Mouse (Mus musculus) kidney, embryonic 16.5 days (tissue): ENCODE measurements around the gene Hand2. TPM values are rescaled to one million over a fixed set of nuclear protein-coding genes. Genes with fewer than 3 reads are reported as not detected.

ENCODE experiments used
- ATAC-seq: fragments of 200-750 bp; cut with Nextera tagmentation; 2 replicates; pipeline ENCODE4 v1.8.0; 2017; ENCODE audit warnings: moderate TSS enrichment; ENCODE audit not compliant: low FRiP score, low TSS enrichment
- H3K27ac ChIP-seq: fragments of 300-500 bp; sonication (generic); 2 replicates; pipeline ENCODE4 v1.5.1; 2014; ENCODE audit warnings: low read length
- H3K27me3 ChIP-seq: fragments of 300-500 bp; sonication (generic); 2 replicates; pipeline ENCODE4 v1.6.1; 2014; ENCODE audit warnings: low read length, control low read depth, mixed read lengths; ENCODE audit not compliant: insufficient read depth
- H3K36me3 ChIP-seq: fragments of 300-500 bp; sonication (generic); 2 replicates; pipeline ENCODE4 v1.6.1; 2014; ENCODE audit warnings: low read length, control low read depth, mixed read lengths; ENCODE audit not compliant: insufficient read depth
- H3K4me1 ChIP-seq: fragments of 300-500 bp; sonication (generic); 2 replicates; pipeline ENCODE4 v1.6.1; 2014; ENCODE audit warnings: low read length, control low read depth, mixed read lengths; ENCODE audit not compliant: insufficient read depth
- H3K4me2 ChIP-seq: fragments of 300-500 bp; sonication (generic); replicated peaks from 2 replicates; pipeline ENCODE4 v1.6.1; 2014; ENCODE audit warnings: low read depth, low read length
- H3K4me3 ChIP-seq: fragments of 300-500 bp; sonication (generic); 2 replicates; pipeline ENCODE4 v1.5.1; 2014; ENCODE audit warnings: mild to moderate bottlenecking, low read length
- H3K9ac ChIP-seq: fragments of 300-500 bp; sonication (generic); replicated peaks from 2 replicates; pipeline ENCODE4 v1.6.1; 2014; ENCODE audit warnings: low read length
- H3K9me3 ChIP-seq: fragments of 300-500 bp; sonication (generic); 2 replicates; pipeline ENCODE4 v1.6.1; 2016; ENCODE audit warnings: low read length, control low read depth
- WGBS: fragments of 180-500 bp; shearing (Covaris S2); extraction: QIAGEN DNeasy Blood & Tissue Kit; methylation state at CpG from one replicate; pipeline ENCODE4 v1.1.7; 2014; 5-methylcytosine and 5-hydroxymethylcytosine counted together
- polyA plus RNA-seq: library from polyadenylated mRNA; unstranded; fragments of >200 nt; fragmentation: Nextera tagmentation; extraction: Ambion mirVana; gene quantifications from 2 replicates; pipeline ENCODE4 v1.2.1, GENCODE M21; 2015

Gene Hand2
- polyA plus RNA-seq, 1 experiment from 2014 or later: 0.25 TPM

DNA sequence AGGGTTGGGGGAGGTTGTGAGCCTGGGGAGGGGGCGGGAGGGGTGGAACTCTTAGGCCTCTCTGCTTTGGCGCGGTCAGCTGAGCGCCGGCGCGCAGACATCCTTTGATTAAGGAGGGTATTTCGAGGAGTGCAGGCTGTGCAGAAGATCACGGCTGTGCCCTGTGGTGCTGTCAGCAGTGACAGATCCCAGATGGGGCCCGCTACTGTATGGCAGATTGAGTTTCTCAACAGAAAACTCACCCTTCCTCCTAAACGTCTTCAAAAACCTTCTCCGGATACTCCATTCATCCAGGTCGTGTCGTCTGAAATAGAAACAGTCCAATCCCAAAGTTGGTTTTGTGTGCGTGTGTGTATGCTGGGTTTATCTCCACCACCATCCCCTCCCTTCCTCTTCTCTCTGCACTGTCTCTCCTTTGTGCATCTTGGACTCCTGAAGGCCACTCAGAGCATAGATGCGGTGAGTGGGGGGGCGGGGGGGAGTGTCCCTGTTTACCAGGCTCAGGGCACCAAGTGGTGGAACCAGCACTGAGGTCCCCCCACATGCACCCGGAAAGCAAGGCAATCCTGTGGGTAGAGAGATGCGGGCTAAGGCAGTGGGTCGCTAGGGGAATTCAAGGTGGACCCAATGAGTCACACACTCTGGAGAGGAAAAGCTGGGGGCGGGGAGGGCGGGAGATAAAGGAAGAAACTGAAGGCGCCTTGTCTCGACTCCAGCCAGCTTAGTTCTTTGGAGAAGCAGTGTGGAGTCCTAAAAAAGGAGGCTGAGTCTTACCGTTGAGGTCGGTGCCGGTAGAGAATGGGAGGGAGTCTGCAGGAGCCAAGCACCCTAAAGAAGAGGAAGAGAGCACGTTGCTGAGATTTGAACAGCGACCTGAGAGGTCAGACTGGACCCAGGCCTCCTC, 11.2 kb downstream of the Hand2 start:
- Histone ChIP-seq H3K4me1 (peaks cover 9% of the 10 kb centered on the region; the same call in 1 of the 2 replicates), H3K36me3 (no peaks in the 10 kb centered on the region), H3K4me3 (no peak overlapping the region), H3K27me3 (peaks cover 100% of the 10 kb centered on the region), H3K27ac (no peak overlapping the region), H3K9me3 (no peaks in the 10 kb centered on the region), H3K4me2 (no peak overlapping the region), H3K9ac (no peak overlapping the region)
- 0 out of 2 replicates have a peak, but pooled peaks have one; percentile 31 for ATAC-seq
- 1% methylated on average over 29 of the region's 29 CpGs for WGBS

DNA sequence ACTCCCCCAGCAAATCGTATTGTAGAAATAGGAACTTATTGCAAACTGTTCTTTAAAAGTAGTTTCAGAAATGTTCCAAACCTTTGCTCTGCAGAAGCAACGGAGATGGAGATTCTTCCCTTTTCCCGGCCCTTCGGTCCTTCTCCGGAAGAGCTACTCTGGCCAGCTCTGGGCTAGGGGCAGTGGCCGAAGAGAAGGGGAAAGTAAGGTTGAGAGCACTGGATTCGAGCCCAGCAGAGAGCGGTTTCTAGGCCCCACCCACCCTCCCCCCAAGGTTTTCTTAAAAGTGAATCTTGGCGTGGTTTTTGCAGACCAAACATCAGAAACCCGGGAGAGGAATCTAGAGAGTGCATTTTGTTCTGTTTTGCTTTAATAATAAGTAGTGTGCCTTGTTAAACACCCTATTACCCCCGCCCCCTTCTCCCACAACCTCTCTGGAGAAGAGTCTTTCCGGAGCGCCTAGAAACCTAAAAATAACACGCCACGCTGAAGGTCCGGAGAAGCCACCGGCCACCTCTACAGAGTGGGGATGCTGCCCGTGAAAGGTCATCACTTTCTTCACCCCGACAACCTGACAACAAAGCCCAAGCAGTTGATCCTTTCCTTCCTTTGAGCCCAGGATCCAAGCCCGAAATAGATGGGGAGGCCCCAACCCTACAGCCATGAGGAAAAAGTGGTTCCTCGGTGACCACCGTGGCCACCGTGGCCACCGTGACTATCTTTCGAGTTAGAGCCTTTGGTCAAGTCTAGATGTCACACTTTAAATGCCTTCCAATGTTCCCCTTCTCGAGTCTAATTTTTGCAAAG, 12.1 kb downstream of the Hand2 start:
- no peaks in the 10 kb centered on the region for H3K36me3 ChIP-seq
- H3K4me2 ChIP-seq: no peak overlapping the region
- H3K9me3 ChIP-seq: no peaks in the 10 kb centered on the region
- under 1% methylated on average over 26 of the region's 26 CpGs for WGBS
- H3K27me3 ChIP-seq: peaks cover 99% of the 10 kb centered on the region
- ATAC-seq: no peak
- H3K4me1 ChIP-seq: peaks cover 9% of the 10 kb centered on the region; the same call in 1 of the 2 replicates
- no peak overlapping the region for H3K9ac ChIP-seq
- H3K27ac ChIP-seq: no peak overlapping the region
- no peak overlapping the region for H3K4me3 ChIP-seq

DNA sequence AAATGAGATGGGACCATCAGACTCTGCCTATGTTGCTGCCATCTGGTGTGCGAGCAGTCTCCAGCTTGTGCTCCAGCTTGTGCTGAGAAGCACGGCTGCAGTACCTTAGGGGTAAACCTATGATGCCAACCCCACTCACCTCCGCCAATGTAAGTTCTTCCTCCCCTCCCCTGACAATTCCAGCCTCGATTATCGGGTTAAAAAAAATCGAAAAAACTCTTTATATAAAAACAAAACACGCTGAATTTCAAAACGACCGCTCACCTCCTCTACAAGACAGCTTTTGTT, 12.6 kb downstream of the Hand2 start:
- Histone ChIP-seq H3K4me3 (peak overlapping the region; percentile 9; the same call in 1 of the 2 replicates), H3K27ac (no peak overlapping the region), H3K9ac (no peak overlapping the region), H3K9me3 (no peaks in the 10 kb centered on the region), H3K4me1 (peaks cover 9% of the 10 kb centered on the region; the same call in 1 of the 2 replicates), H3K4me2 (0 out of 2 replicates have a peak overlapping the region, but pooled peaks have one; percentile 22), H3K27me3 (peaks cover 99% of the 10 kb centered on the region), H3K36me3 (no peaks in the 10 kb centered on the region)
- ATAC-seq: 0 out of 2 replicates have a peak, but pooled peaks have one; percentile 55
- 1% methylated on average over 9 of the region's 9 CpGs for WGBS

DNA sequence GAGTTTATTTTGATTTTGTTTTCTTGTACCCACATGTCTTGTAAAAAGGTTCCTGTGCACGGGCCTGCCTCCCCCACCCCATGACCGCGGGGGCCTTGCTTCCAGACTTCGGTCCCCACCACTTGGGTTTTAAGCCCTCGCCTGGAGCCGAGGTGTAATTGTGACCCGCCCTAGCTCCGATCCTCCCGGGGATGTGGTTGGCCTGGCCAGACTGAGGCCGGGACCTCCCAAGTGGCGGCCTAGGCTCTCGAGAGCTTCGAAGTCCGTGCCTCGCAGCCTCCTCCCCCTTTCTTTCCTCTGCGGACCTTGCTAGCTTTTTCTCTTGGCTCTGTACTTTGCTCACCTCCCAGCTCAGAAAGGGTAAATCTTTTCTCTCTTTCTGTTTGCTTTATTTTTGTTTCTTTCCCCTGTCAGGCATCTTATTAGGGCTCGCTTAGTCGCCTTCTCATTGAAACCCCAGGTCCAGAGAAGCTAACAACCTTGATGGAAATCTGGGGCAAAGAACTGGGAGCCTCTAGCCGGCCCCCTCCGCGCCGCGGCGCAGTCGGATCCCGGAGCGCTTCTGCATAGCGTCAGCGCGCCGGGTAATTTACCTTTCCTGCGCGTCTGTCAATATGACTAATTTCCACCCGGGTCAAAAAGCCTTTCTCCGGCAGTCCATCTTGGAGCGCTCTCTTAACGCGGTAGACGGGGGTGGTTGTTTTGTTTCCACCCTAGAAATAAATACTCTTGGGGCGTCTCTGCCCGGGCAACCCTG, 13.2 kb downstream of the Hand2 start:
- ATAC-seq: peak; percentile 66; the same call in 1 of the 2 replicates
- H3K36me3 ChIP-seq: no peaks in the 10 kb centered on the region
- no peaks in the 10 kb centered on the region for H3K9me3 ChIP-seq
- under 1% methylated on average over 41 of the region's 41 CpGs for WGBS
- H3K9ac ChIP-seq: no peak overlapping the region
- H3K4me2 ChIP-seq: peak overlapping the region; percentile 22; the same call in 1 of the 2 replicates
- H3K4me3 ChIP-seq: peak overlapping the region; percentile 9; the same call in 1 of the 2 replicates
- peaks cover 9% of the 10 kb centered on the region; the same call in 1 of the 2 replicates for H3K4me1 ChIP-seq
- H3K27ac ChIP-seq: no peak overlapping the region
- peaks cover 99% of the 10 kb centered on the region for H3K27me3 ChIP-seq

DNA sequence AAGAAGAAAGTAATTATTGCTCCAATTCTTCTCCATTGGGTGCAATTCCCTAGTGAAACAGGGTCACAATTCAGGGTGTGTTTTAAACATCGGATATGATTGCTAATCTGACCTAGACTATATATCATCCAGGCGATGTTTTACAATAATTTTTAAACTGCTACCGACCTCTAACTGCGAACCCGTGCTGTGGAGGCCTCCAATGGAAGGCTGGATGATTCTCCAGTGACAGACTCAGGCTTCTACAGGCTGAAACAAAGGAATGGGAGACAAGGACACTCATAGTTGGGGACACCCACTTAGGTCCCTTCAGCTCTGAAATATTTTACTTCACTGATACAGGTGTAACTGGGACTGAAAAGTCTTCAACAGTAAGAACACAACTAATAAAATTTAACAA, 13.9 kb downstream of the Hand2 start:
- Histone ChIP-seq H3K4me1 (peaks cover 9% of the 10 kb centered on the region; the same call in 1 of the 2 replicates), H3K36me3 (no peaks in the 10 kb centered on the region), H3K4me2 (no peak overlapping the region), H3K9ac (no peak overlapping the region), H3K27ac (no peak overlapping the region), H3K9me3 (no peaks in the 10 kb centered on the region), H3K4me3 (no peak overlapping the region), H3K27me3 (peaks cover 99% of the 10 kb centered on the region)
- 3% methylated on average over 5 of the region's 5 CpGs for WGBS
- no peak for ATAC-seq

DNA sequence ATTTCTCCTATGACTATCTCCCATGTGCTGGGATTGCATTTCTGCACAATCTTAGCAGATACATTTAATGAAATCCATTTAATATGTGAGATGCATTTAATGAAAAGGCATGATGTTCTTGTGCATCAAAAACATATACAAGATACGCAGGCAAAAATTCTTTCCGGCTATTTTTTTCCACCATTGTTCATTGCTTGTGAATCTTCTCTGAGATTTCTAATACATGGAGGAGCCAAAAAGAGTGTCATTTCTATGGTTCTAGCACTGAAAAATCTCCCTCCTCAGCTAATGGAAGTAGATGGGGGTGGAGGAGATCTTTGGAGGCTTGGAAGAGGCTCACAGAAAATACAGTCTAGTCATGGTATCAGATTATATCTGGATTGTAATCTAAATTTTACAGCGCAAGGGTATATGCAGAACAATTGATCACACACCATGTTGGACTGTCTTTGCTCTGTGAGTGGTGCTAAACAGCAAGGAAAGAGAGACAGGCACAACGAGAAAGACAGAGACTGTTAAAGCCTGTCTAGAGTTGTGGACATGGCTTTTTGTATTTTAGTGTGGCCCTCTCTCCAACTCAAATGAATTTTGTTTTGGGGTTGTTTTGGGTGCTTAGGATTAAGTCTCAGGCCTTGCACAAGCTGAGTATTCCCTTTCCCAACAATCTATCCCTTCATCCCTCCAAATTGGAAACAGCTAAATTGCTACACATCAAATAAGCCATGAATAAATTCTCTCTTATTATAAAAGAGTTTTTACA, 16.7 kb downstream of the Hand2 start:
- H3K4me1 ChIP-seq: peaks cover 12% of the 10 kb centered on the region
- H3K27ac ChIP-seq: no peak overlapping the region
- 40% methylated on average over 4 of the region's 4 CpGs for WGBS
- ATAC-seq: no peak
- no peak overlapping the region for H3K4me3 ChIP-seq
- no peaks in the 10 kb centered on the region for H3K9me3 ChIP-seq
- peaks cover 99% of the 10 kb centered on the region for H3K27me3 ChIP-seq
- no peaks in the 10 kb centered on the region for H3K36me3 ChIP-seq
- no peak overlapping the region for H3K4me2 ChIP-seq
- H3K9ac ChIP-seq: no peak overlapping the region

DNA sequence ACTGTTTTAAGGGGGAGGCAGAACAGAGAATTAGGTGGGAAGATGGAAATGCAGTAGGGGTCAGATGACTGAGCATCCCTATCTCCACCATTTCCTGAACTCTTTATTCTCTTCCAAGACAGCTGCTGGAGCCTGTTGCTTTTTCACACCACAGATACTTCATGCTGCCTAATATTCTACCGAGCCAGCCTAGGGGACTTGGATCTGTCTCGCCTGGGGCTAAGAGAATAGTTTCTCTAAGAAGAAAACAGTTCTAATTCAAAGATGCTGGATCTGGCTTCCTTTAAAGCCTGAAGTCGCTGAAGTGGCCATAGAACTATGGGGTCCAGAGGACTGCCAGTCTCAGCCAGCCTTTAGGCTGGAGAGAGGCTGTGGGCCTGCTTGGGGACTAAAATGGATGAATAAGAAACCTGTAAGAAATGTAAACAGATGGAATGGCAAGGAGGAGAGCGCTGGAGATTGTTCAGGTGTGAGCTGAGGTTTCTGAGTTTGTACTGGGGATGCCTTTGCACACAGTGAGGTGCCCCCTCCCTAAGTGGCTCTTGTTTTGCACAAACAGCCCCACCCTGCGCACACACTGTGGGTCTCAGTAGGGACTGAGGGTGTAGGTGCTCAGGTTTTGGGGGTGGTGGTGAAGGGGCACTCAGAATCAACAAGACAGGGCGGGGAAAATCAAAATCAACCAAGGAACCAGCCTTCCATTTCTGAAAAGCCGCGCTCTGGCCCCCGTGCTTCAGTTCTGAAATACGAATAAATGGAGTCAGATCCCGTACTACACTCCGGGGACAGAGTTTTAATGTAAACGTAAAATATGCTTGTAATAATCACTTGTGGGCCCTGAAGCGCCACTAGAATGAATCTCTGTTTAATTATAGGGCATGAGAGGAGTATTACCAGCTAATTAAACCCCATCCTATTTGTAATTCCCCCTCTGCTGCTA, 19.2 kb downstream of the Hand2 start:
- no peak for ATAC-seq
- peaks cover 99% of the 10 kb centered on the region for H3K27me3 ChIP-seq
- 8% methylated on average over 14 of the region's 14 CpGs for WGBS

DNA sequence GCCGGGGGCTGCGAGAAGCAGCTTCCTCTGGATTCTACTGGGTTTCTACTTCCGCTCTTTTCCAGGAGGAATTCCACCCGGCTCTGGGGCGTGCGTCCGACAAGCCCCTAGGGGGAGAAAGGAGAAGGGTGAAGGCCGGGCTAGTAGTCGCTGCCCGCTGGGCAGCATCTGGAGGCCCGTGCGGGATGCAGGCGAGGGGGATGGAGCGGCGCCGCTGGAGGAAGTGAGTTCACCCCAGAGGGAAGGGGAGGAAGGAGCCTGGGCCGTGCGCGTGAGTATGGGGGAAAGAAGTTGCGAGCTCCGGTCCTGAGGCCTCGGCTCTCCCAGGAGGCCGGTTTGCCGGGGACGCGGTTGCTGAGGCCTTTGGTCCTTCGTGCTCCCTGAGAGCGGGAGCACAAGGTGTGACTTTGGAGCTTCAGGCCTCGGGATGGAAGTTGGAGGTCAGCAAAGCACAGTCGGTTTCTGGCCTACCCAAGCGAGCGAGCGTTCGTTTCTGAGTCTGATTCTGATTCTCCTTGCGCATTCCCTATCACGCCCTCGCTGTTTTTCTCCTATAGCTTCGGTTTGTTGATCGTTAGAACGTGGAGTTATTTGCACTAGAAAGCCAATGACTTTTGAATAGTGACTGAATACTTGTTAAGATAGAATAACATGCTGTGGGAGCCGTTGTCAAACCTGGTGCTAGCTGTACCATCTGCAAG, 20.2 kb downstream of the Hand2 start:
- Histone ChIP-seq H3K27me3 (peaks cover 99% of the 10 kb centered on the region), H3K4me1 (peaks cover 4% of the 10 kb centered on the region; the same call in 1 of the 2 replicates), H3K36me3 (no peaks in the 10 kb centered on the region), H3K4me2 (peak overlapping the region; percentile 39), H3K27ac (no peak overlapping the region), H3K9ac (no peak overlapping the region), H3K9me3 (no peaks in the 10 kb centered on the region), H3K4me3 (peak overlapping the region; percentile 26)
- ATAC-seq: peak; percentile 66; the same call in 1 of the 2 replicates
- 2% methylated on average over 41 of the region's 41 CpGs for WGBS

More for the DNA sequence above, 19.2 kb downstream of the Hand2 start:
- Histone ChIP-seq H3K9ac (no peak overlapping the region), H3K27ac (no peak overlapping the region), H3K9me3 (no peaks in the 10 kb centered on the region), H3K4me1 (peaks cover 4% of the 10 kb centered on the region; the same call in 1 of the 2 replicates), H3K4me2 (no peak overlapping the region), H3K4me3 (no peak overlapping the region), H3K36me3 (no peaks in the 10 kb centered on the region)
